Comparison of ENCODE assay signal across 22 mouse cellular contexts in the genomic region with DNA sequence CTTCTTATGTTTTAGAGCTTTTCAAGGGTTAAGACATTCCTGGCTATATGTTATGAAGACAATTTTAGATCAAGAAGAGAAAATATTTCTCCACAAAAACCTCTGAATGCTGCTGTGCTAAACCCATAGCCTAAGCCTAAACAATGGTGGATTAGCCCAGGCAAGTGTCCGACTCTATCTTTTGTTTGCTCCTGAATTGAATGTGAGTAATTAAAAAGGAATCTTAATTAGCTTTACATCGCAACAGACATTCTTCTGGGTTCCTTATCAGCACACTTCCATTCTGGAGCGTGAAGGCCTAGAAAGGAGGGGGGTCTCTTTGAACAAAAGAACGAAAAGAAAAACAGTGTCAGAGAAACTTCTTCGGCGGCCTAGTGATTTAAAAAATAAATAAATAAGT.
A peak's percentile ranks its signal among the peaks of the same experiment; 100 is the strongest.
DNase-seq lines count a peak whose midpoint lies in the region; ATAC-seq lines count a peak whose summit lies in the region.
"Had no signal": no experiment of that assay in that cellular context is flagged by ENCODE, and none has a peak within 500 bp of the region (broad histone marks: within the 10 kb centered on the region; RNA-seq: fewer than 3 reads in every experiment).

No protein-coding gene starts in this region.

- H3K36me3 ChIP-seq in forebrain, embryonic 14.5 days (ENCODE audit: control insufficient read depth, insufficient read depth, low read length), result no peaks in the 10 kb centered on the region
- H3K36me3 ChIP-seq in forebrain, embryonic 10.5 days (replicated peaks), result no peaks in the 10 kb centered on the region
- H3K36me3 ChIP-seq: embryonic facial prominence, embryonic 10.5 days; embryonic facial prominence, embryonic 12.5 days; forebrain, embryonic 12.5 days; forebrain, embryonic 15.5 days; G1E had no signal

- H3K4me1 ChIP-seq in forebrain, embryonic 14.5 days (ENCODE audit: control insufficient read depth, insufficient read depth, low read length), result no peaks in the 10 kb centered on the region; the same call in 1 of the 2 replicates
- peaks cover 13% of the 10 kb centered on the region for H3K4me1 ChIP-seq in forebrain, embryonic 10.5 days
- H3K4me1 ChIP-seq: forebrain, embryonic 15.5 days had no signal

- H3K9ac ChIP-seq in forebrain, embryonic 14.5 days (ENCODE audit: low read length), result no peak overlapping the region
- H3K9ac ChIP-seq: embryonic facial prominence, embryonic 12.5 days; forebrain, embryonic 12.5 days; forebrain, embryonic 15.5 days; forebrain, postnatal 0 days had no signal

- peak; percentile 6 for DNase-seq in forebrain, embryonic 14.5 days (ENCODE audit: low spot score)
- DNase-seq in forebrain, embryonic 10.5 days (ENCODE audit: extremely low spot score, low spot score), result no peak
- peak; percentile 36 for DNase-seq in retina, embryonic 14.5 days (ENCODE audit: low spot score)
- DNase-seq in frontal cortex, postnatal 10 days (ENCODE audit: low spot score in 2 of 2), result no peak
- DNase-seq: adrenal gland, adult 2 months; adrenal gland, postnatal 10 days; adrenal gland, postnatal 25 days; B cell, adult 2 months; cerebellum, adult 11-12 months; cerebellum, adult 2 months; cerebellum, adult 9-10 months; cerebellum, postnatal 10 days; cerebellum, postnatal 25 days; forebrain, postnatal 0 days had no signal

- ATAC-seq in forebrain, embryonic 14.5 days, result no peak
- no peak for ATAC-seq in granulocyte monocyte progenitor cell, adult 5-6 weeks (replicated peaks; ENCODE audit: poor library complexity, severe bottlenecking)
- ATAC-seq: CD4-positive, CD25-positive, alpha-beta regulatory T cell, adult 4 months; forebrain, embryonic 15.5 days; forebrain, postnatal 0 days had no signal

- H3K4me3 ChIP-seq in forebrain, embryonic 14.5 days (ENCODE audit: low read depth, low read length), result no peak overlapping the region
- H3K4me3 ChIP-seq in forebrain, embryonic 10.5 days, result no peak overlapping the region
- H3K4me3 ChIP-seq: embryonic facial prominence, embryonic 10.5 days; embryonic facial prominence, embryonic 12.5 days; forebrain, embryonic 12.5 days; forebrain, embryonic 15.5 days had no signal

- H3K27ac ChIP-seq in forebrain, embryonic 14.5 days (ENCODE audit: low read depth, low read length), result no peak overlapping the region
- no peak overlapping the region for H3K27ac ChIP-seq in forebrain, embryonic 10.5 days
- H3K27ac ChIP-seq: embryonic facial prominence, embryonic 10.5 days; embryonic facial prominence, embryonic 12.5 days; forebrain, embryonic 12.5 days; forebrain, embryonic 15.5 days had no signal

- 9% methylated on average over 6 of the region's 6 CpGs for WGBS in forebrain, embryonic 14.5 days
- WGBS in forebrain, embryonic 10.5 days, result 27% methylated on average over 6 of the region's 6 CpGs

- H3K27me3 ChIP-seq in forebrain, embryonic 14.5 days (replicated peaks; ENCODE audit: control insufficient read depth, insufficient read depth, low read length), result no peaks in the 10 kb centered on the region
- H3K27me3 ChIP-seq in forebrain, embryonic 10.5 days (ENCODE audit: poor library complexity, severe bottlenecking), result no peaks in the 10 kb centered on the region
- H3K27me3 ChIP-seq: CH12.LX; embryonic facial prominence, embryonic 12.5 days; forebrain, embryonic 12.5 days; forebrain, embryonic 15.5 days had no signal

- no peak overlapping the region for H3K4me2 ChIP-seq in forebrain, embryonic 14.5 days (ENCODE audit: low read length)
- H3K4me2 ChIP-seq: embryonic facial prominence, embryonic 12.5 days; forebrain, embryonic 12.5 days; forebrain, embryonic 15.5 days had no signal

- H3K9me3 ChIP-seq in forebrain, embryonic 14.5 days (replicated peaks; ENCODE audit: control insufficient read depth, low read length), result no peaks in the 10 kb centered on the region
- no peaks in the 10 kb centered on the region for H3K9me3 ChIP-seq in forebrain, embryonic 10.5 days
- H3K9me3 ChIP-seq: embryonic facial prominence, embryonic 10.5 days; embryonic facial prominence, embryonic 12.5 days; forebrain, embryonic 12.5 days; forebrain, embryonic 15.5 days had no signal

Comparison
In these comparisons a context has a peak if more than half of its experiments do, and no peak if none do; other contexts are left out.
1. DNase-seq: peak in forebrain, embryonic 14.5 days (single experiment) and retina, embryonic 14.5 days (single experiment); none in forebrain, embryonic 10.5 days (single experiment) and frontal cortex, postnatal 10 days (0 of 2).